Mouse (Mus musculus) G1E-ER4 (cell line): ENCODE data around the gene Cdk8. TPM values are rescaled to one million over a fixed set of nuclear protein-coding genes. Genes with fewer than 3 reads are reported as not detected.
"Not testable (repeated sequence)": the region's sequence is repeated elsewhere in the genome, so short reads cannot be mapped to it uniquely, and the experiment has no call there.

Source experiments
- GATA1 ChIP-seq: IDR thresholded peaks from one replicate; pipeline ENCODE4 v1.8.0; 2012; ENCODE audit warnings: low read length, inconsistent platforms
- polyA plus RNA-seq: library from polyadenylated mRNA; stranded (reverse); fragments of >175 nt; gene quantifications from 2 replicates; pipeline ENCODE4 v1.2.3, GENCODE M21; 2012

The Cdk8 gene
- polyA plus RNA-seq = 33.9 and 45.6 TPM in 2 replicates

GRCm38 (mm10) chr5:146230864-146231654 is at the start of gene Cdk8:
Gene Cdk8, plus strand, starts transcription at chr5:146231230.
- TF ChIP-seq GATA1 = no peak

GRCm38 (mm10) chr5:146185204-146185603 is 45.8 kb upstream of the Cdk8 start, which contains the start of gene 1700001J03Rik:
Gene 1700001J03Rik, minus strand, starts transcription at chr5:146185304.
- not testable (repeated sequence) for TF ChIP-seq GATA1

- no peak for TF ChIP-seq GATA1
Measured at GRCm38 (mm10) chr5:146188144-146188543, 42.9 kb upstream of the Cdk8 start.

- TF ChIP-seq GATA1 = no peak
Measured at GRCm38 (mm10) chr5:146188712-146189111, 42.3 kb upstream of the Cdk8 start.

DNA sequence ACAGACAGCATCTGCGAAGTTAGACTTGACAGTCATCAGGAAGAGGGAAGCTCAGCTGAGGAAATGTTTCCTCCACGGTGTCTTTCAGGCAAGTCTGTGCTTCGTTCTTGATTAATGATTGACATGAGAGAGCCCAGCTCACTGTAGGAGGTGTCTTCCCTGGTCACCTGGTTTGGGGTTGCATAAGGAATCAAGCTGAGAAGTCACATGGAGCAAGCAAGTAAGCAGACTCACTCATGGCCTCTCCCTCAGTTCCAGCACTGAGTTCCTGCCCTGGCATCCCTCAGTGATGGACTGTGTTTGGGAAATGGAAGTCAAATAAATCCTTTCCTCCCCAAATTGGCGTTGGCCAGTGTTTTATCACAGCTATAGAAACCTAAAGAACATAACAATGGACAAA is 40.9 kb upstream of the Cdk8 start:
- no peak for TF ChIP-seq GATA1

GRCm38 (mm10) chr5:146190501-146191269 is 40.3 kb upstream of the Cdk8 start:
- TF ChIP-seq GATA1 = no peak

DNA sequence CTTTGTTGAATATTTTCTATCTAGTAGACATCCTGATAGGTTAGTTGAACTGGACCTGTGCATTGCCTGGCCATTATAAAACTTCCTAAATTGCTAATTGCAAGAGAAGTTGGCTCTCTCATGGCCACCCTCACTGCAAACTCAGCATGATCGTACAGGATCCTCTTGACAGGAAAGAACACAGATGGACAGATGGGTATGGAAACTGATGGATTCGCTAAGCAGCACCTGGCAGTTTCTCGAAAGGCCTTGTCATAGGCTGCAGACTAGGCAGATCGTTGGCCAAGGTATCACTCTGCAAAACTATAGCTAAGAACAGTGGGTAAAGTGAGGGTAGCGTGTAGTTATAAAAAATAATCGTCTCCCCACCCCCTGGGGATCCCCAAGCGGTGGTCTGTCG is 37.7 kb upstream of the Cdk8 start:
- no peak for TF ChIP-seq GATA1

DNA sequence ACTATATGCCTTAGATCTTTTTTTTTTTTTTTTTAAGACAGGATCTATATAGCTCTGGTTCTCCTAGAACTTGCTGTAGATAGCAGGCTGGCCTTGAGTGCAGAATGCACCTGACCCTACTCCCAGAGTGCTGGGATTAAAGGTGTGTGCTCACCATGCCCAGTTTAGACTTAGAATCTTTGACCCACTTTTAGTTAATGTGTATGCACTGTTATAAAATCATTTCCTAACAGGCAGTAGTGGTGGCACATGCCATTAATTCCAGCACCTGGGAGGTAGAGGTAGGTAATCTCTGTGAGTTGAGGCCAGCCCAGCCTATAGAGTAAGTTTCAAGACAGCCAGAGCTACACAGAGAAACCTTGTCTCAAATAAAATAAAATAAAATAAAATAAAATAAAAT is 32.0 kb upstream of the Cdk8 start:
- no peak for TF ChIP-seq GATA1

GRCm38 (mm10) chr5:146199540-146199939 is 31.5 kb upstream of the Cdk8 start:
- no peak for TF ChIP-seq GATA1

DNA sequence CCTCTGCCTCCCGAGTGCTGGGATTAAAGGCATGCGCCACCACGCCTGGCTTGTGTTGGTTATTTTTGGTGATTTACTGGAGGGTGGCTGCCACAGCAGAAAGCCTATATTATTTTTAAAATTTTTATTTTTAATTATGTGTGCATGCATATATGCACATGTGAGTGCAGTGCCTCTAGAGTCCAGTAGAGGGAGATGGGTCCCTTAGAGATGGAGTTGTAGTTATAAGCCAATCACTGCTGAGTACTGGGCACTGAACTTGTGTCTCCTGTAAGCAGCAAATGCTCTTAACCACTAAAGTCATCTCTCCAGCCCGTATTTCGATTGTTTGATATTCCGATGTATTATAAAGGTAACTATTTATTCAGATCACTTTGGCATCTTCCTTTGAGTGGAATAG is 30.4 kb upstream of the Cdk8 start:
- TF ChIP-seq GATA1 = no peak

DNA sequence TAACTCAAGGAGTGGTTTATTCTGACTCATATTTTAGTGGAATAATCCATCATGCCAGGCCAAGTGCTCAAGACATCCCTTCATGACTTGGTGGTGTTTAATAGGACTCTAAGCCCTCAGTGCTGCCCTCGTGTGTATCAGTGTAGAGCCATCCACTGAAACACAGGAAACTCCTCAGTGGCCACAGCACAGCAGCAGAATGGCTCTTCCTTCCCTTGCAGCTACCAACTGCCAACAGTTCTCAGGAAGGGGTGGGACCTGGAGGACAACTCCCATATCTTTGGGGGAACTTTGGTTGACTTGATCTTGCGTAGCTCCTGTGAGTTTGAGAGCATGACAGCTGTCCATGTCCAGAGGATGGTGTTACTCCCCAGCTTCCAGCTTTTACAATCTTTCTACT is 27.1 kb upstream of the Cdk8 start:
- TF ChIP-seq GATA1 = no peak

GRCm38 (mm10) chr5:146205537-146205936 is 25.5 kb upstream of the Cdk8 start:
- TF ChIP-seq GATA1 = no peak

GRCm38 (mm10) chr5:146220501-146220878 is 10.5 kb upstream of the Cdk8 start:
- no peak for TF ChIP-seq GATA1

- no peak for TF ChIP-seq GATA1
Measured at GRCm38 (mm10) chr5:146220879-146221714, 9.9 kb upstream of the Cdk8 start, which contains the start of gene Rnf6. Gene Rnf6, minus strand, starts transcription at chr5:146221555.

- TF ChIP-seq GATA1 = no peak
Measured at GRCm38 (mm10) chr5:146221722-146222121, 9.3 kb upstream of the Cdk8 start.

DNA sequence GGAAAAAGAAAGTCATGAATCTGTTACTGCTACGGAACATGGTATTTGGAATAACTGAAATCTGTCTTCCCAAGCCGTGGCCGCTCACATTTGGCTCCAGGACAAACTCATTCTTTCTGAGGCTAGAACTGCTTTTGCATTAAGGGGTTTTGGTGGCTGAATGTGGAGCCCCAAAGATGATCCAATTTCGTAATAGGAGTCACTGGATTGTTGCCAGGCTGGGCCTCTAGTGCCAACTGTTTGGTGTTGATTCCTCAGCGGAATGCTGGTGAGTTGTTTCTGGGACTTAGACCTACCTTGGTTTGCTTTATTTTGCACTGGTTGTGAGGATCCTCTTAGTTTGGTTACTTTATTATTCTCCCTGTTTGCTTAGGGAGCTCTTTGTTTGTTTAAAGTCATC is 7.2 kb upstream of the Cdk8 start:
- TF ChIP-seq GATA1 = no peak
